Mouse (Mus musculus) adrenal gland, adult 8-10 months (tissue): ENCODE measurements around the gene Gm20390. TPM values are rescaled to one million over a fixed set of nuclear protein-coding genes. Genes with fewer than 3 reads are reported as not detected.
"Not testable (repeated sequence)": the region's sequence is repeated elsewhere in the genome, so short reads cannot be mapped to it uniquely, and the experiment has no call there.

Experiments
- DNase-seq: peaks from one replicate; pipeline ENCODE4 v3.0.0; 2022
- total RNA-seq, 4 experiments: library from RNA; stranded (reverse); gene quantifications; 2 replicates each; pipeline ENCODE4 v1.2.4; 2022

Gene Gm20390
- total RNA-seq, 4 experiments from 2014 or later = 71.9 to 117 (median 88.3) TPM

DNA sequence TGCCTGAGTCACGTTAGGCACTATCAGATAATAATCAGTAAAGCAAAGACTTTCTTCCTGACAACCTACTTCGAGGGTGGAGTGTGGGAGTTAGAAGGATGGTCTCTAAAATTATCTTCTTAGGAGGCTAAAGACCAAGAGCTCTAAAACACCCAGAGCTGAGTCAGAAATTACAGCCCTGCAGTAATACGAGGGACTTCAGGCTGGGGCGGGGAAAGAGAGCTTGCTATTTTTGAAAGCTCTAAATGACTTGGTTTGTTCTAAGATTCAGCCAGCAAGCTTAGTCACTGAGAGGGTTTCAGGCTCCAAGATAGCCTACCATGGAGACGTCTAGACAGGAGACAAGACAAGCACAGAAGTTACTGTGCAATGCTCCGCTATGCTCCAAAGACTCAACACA, 2.7 kb downstream of the Gm20390 start:
- no peak for DNase-seq

DNA sequence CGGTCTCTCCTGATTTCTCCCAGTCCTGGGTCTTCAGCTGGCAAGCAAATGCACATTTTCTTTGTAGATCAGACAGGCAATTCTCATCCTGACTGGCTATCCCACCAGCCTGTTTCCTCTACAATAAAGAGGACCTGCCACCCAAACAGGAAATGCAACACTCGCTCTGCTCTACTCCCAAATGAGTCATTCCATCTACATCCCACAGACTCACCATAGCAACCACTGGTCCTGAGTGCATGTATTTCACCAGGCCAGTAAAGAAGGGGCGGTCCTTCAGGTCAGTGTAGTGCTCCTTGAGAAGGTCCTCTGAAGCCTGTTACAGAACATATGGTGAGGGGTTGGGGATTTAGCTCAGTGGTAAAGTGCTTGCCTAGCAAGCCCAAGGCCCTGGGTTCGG, 5.1 kb downstream of the Gm20390 start:
- DNase-seq = no peak

DNA sequence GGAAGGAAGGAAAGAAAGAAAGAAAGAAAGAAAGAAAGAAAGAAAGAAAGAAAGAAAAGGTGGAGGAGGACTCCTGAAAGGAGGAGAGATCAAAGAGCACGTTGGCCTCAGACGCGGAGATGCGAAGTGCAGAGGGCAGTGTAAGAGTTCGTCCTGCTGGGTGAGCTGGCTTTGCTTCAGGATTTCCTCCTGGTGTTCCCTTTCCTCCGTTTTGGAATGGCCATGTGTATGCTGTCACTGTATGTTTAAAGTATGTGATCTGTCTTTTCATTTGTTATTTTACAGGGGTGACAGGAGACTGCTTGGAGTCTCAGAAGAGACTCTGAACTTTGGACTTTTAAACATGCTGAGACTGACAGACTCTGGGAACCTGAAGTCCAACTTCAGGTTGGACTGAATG, 6.6 kb downstream of the Gm20390 start:
- no peak for DNase-seq

DNA sequence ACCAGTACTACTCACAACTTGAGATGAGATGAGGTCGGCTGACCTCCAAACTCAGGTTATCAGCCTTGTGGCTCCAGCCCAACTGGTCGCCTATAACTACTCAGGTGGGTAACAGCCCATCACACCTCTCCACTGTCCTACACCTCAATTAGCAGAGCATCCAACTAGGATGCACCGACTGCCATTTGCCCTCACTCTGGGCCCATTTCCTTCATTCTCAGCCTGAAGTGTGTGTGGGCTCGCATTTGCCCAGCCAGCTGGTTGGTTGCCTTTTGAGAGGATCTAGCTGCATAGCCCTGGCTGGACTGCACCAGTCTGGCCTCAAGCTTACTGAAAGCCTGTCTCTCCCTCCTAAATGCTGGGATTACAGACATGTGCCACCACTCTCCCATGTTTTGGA, 10.3 kb downstream of the Gm20390 start:
- no peak for DNase-seq

DNA sequence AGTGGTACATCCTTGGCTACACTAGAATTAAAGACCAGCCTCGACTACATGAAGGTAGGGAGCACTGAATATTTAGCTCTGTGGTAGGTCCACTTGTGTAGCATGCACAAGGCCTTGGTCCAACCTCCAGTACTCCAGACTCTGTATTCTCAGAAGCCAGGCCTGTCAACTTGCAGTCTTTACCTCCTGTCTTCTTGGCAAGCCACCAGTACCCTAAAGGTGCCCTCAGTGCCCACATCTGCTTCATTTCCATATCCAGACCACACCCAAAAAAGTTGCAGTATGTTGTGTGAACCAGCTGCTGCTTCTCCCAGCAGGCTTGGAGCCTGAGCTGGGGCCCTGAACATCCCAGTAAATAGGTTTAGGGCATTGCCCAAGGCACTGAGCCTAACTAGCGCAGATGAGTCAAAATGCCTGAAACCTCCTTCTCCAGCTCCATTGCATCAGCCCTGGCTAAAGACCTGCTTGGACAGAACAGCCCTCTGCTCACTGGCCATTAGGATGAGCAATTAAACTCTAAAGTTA, 11.0 kb downstream of the Gm20390 start:
- no peak for DNase-seq

DNA sequence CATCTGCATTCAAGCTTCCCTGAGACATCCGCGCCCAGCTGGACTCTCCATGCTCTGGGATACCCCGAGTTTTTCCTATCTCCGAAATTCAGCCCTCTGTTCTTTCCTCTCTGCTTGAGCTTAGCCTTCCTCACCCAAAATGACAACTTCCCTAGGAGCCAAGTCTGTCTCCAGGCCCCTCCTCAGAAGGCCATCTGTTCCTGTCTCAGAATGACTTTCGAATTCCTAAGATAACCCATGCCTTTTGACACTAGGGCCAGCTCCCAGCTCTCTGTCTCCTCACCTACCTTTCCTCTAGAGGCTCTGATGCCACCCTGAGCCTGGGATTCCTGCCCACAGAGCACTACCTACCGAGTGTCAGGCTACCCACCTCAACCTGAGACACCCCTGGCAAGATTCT, 11.9 kb downstream of the Gm20390 start, which contains the start of gene Nme2:
Nme2 (minus strand) TSS at position 101 of the 400 bp plus-strand sequence.
- no peak for DNase-seq

DNA sequence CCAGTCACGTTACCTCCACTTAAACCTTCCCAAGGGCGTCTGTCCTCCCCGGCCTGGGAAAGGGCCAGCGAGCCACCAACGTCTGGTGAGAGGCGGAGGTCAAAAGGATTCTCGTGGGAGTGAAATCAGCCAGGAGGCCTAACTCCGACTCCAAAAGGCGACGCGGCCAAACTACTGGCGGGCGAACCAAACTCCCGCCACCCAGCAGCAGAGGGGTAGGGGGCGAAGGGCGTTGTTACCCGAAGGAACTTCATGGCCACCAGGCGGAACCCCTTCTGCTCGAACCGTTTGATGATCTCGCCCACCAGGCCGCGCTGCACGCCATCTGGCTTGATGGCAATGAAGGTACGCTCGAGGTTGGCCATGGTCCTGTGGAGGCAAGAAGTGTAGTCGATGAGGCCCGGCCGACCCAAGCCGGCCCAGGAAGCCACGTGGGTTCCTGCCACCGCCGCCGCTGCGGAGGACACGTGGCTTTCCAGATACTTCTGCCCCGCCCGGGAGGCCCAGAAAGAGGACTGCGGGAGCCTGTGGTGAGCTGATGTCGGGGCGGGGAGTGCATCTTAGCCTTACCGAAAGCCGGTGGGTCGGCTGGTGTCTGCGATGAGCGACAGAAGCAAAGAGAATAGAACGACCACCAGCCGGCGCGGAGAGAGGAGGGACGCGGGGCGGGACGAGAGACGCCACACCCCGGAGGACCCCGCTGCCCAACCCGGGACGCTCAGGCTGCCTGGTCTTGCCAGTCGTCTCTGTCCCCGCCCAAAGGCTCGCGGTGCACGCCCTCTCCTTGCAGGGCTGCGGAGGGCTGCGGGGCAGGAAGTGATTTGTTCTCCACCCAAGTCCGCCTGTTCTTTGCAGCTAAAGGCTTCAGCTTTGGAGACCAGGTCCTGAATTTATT, 12.6 kb downstream of the Gm20390 start:
- peak; percentile 93 for DNase-seq

DNA sequence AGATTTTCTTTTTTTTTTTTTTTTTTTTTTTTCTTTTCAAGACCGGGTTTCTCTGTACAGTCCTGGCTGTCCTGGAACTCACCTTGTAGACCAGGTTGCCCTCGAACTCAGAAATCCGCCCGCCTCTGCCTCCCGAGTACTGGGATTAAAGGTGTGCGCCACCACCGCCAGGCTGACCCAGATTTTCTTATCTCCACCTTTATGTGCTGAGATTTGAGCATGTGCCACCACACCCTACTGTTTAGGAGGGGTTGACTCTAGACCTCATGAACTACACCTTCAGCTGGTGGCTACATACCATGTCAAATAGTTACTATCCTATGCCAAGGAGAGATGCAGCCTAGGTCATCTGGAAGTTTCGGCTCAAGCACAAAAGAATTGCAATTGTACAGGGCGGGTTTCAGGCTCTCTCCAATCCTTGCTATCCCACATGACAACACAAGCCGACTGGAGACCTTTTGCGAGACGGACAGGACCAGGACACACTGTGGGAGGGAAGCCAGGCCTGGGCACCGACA, 13.3 kb downstream of the Gm20390 start:
- DNase-seq = no peak

DNA sequence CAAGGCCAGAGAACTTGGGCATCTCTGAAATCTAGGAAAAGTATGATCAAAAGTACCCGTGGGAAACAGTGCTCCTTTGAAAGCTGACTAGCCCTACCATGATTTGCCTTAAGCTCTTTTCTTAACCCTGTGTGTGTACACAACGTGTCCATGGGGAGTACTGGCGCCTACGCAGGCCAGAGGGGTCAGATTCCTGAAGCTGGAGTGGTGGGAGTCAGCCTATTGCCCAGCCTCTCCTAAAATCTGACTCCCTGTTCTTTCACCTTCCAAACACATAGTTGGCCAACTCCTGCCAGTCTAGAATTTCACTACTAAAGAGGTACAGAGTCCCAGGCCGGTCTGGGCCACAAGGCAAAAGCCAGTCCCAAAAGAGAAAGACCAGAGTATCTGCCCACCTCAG, 15.7 kb downstream of the Gm20390 start:
- no peak for DNase-seq

DNA sequence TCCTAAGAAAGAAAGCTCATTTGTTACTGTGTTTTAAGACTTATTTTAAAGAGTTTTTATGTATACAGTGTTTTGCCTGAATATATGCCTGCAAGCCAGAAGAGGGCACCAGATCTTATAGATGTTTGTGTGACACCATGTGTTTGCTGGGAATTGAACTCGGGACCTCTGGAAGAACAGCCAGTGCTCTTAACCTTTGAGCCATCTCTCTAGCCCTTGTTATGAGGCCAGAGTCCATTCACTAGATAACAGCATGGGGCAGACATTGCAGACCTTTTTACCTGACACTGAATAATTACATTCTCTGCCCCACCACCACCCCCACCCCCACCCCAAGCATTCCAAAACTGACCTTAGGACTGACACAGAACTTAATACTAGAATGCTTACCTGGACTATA, 18.0 kb downstream of the Gm20390 start:
- DNase-seq = no peak

DNA sequence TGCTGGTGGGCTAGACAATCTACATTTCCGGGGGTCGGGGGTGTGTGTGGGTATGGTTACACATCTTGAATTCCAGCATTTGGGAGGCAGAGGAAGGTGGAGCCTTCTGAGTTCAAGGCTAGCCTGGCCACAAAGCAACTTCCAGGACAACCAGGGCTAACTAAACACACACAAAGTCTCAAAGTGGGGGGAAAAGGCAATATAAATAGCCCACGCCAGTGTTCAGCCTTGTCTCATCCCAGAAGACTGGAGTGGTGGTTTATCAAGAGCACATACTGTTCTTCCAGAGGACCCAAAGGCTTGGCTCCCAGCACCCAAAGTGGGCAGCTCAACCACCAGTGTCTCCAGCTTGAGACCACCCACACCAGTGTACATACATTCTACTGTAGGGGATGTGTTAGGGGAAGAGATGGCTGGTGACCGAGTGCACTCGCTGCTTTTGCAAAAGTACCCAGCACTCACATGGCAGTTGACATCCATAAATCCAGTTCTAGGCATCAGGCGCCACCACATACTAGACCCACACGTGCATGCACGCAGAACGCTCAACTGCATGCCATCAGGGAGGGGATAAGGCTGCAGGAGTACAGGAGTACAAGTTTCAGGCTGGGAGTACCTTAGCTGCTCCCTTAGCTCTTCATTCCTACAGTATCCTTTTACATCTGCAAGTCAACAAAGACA, 19.1 kb downstream of the Gm20390 start:
- DNase-seq = no peak

DNA sequence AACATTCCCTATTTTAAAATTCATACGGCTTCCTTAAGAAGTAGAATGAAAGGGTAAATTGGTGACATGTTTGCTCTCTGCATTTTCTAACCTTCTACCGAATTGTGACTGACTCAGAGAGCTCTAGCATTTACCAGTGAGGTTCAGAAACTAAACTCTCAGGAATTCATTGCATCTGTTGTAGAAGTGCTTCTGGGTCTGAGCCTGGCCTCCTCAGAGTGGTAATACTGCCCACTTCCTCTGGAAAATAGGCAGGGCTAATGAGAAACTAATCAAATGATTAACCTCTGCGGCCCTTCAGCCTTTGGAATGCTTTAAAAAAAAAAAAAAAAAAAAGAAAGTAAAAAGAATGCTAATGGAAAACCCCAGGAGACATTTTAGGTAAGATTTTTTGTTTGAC, 23.1 kb downstream of the Gm20390 start:
- no peak for DNase-seq

DNA sequence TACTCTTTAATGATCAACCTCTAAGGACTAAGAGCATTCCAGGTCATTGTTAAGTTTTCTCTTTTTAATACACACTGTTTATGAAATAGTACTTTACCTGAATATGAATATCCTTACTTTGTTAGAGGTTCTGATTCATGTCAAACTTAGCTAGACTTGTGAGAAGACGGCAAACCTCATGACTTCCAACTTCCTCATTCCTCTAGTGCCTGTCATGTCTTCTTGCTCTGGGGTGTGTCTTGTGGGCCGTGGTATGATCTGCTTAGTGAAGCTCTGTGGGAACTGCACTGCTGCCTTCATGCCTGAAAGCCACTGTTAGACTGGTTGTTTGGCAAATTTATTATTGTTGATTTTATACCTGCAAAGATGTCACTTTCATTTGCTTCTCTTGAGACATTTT, 27.2 kb downstream of the Gm20390 start:
- no peak for DNase-seq

DNA sequence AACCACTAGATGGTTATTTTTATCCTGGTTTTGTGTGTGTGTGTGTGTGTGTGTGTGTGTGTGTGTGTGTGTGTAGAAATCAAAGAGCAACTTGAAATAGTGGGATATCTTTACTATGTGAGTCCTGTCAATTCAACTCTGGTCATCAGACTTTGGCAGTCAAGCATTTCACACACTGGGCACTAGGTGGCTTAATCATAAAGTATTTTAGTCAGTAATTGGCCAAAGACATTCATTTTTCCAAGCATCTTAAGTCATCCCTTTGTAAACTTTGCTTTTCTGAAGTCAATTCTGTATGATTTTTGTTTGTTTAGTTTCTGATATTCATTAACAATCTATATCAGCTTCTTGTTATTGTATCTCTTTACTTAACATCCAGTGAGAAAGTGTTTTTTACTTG, 39.0 kb downstream of the Gm20390 start:
- DNase-seq = no peak

DNA sequence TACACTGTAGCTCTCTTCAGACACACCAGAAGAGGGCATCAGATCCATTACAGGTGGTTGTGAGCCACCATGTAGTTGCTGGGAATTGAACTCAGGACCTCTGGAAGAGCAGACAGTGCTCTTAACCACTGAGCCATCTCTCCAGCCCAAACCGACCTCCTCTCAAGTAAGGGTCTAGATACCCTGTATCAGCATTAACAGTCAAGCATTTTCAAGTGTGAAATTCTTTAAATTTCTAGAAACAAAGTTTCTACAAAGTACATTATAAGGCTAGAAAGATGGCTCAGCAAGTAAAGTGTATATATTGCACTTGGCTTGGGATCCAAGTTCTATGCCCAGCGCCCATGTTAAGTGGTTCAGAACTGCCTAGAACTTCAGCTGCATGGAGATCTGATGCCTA, 53.1 kb downstream of the Gm20390 start:
- DNase-seq = not testable (repeated sequence)

DNA sequence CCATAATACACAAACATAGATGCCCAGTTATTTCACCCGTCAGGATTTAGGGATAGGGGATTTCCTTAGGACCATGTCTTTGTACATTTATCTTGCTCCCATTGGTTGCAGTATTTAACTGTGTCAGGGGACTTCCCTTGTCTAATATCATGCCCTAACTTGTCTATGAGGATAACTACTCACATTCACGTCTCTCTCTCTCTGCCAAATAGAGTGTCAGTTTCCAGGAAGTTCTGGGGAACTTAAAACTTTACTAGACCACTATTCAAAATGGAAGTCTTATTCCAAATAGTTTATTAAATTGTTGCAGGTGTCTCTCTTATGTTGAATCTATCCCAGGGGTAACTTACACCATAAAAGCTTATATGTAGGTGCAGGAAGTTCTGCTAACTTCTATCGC, 56.5 kb downstream of the Gm20390 start:
- no peak for DNase-seq

DNA sequence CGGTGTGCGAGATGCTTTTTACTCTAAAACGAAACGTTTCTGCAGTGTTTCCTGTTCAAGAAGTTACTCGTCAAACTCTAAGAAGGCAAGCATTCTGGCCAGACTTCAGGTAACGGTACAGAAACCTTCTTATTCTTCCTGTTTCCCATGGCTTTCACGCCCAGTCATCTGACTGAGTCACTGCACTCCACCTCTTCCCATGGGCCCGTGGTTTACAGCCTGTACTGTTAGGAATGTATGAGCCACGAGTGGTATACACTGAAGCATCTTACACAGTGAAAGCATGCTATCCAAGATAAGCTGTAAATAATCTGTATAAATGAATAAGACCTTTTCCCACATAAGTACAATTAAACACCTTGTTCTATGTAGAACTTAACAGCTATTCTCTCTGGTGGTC, 59.3 kb downstream of the Gm20390 start:
- no peak for DNase-seq

DNA sequence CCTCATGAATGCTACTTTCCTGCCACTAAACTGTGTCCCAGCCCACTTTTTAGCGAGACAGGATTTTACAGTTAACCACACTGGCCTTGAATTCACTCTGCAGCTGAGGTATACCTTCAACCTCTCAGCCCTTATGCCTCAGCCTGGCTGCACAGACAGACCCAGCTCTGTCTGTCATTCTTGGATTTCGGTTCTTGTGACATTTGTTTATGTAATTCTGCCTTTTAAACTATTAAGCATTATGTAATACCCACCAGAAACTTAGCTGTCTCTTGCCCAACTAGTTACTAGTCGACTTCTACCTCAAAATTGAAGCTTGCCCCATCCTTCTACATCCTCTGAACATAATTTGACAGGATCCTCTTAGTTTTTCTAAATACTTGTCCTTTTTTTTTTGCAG, 60.3 kb downstream of the Gm20390 start:
- no peak for DNase-seq

DNA sequence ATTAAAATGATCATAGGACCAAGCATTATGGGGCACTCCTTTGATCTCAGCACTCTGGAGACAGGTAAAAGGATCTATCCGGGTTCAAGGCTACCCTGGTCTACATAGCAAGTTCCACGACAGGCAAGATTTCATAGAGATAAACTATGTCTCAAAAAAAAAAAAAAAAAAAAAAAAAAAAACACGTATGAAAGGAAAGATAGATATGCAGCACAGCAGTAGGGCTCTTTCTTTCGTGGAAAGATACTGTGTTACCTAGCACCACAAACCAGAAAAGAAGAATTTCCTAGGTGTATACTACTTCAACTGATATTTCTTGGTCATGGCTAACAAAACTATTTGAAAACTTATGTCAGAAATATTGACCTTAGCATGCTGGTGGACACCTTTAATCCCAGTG, 61.3 kb downstream of the Gm20390 start:
- DNase-seq = no peak
